Mouse (Mus musculus): ENCODE measurements around the gene Zfp809.

DNA sequence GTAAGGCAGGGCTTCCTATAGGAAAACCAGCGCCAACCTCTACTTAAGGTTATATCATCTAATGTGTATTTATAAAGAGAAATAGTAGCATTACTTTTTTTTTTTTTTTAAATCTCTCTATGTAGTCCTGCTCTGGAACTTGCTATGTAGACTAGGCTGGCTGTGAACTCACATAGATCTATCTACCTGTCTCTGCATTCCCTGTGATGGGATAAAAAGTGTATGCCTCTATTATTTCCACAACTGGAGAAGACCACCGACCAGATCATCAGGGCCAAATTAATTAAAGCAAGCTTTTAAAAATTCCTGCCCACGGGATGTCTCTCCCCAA, 34.5 kb downstream of the Zfp809 start:
- TF ChIP-seq CTCF (IDR thresholded peaks at IDR 0.05; ENCODE audit: low read depth) (no peak), EP300 (IDR thresholded peaks at IDR 0.05; ENCODE audit: low read depth) (no peak)
